Mouse (Mus musculus) right cerebral cortex, adult 2 months (tissue): ENCODE results near the gene Runx1.
A peak's percentile ranks its signal among the peaks of the same experiment; 100 is the strongest.

ENCODE experiments used
- DNase-seq, 2 experiments: peaks; one replicate each; pipeline ENCODE4 v3.0.0; 2021 to 2022; ENCODE audit warnings: low spot score in 2 of 2

The Runx1 gene

GRCm38 (mm10) chr16:92793741-92794140 is 32.2 kb downstream of the Runx1 start:
- DNase-seq, result no peak

GRCm38 (mm10) chr16:92792905-92793304 is 33.0 kb downstream of the Runx1 start:
- no peak for DNase-seq

GRCm38 (mm10) chr16:92790601-92791000 is 35.3 kb downstream of the Runx1 start:
- DNase-seq, result no peak

GRCm38 (mm10) chr16:92789840-92790239 is 36.1 kb downstream of the Runx1 start:
- no peak for DNase-seq

GRCm38 (mm10) chr16:92788446-92788845 is 37.5 kb downstream of the Runx1 start:
- DNase-seq, result peak; percentile 16

- no peak for DNase-seq
Measured at GRCm38 (mm10) chr16:92786883-92787321, 39.0 kb downstream of the Runx1 start.

GRCm38 (mm10) chr16:92786276-92786882 is 39.6 kb downstream of the Runx1 start:
- DNase-seq, result no peak

- no peak for DNase-seq
Measured at GRCm38 (mm10) chr16:92783651-92784131, 42.3 kb downstream of the Runx1 start.

- no peak for DNase-seq
Measured at GRCm38 (mm10) chr16:92782408-92782807, 43.5 kb downstream of the Runx1 start.

GRCm38 (mm10) chr16:92779896-92780435 is 46.0 kb downstream of the Runx1 start:
- DNase-seq, result no peak

DNA sequence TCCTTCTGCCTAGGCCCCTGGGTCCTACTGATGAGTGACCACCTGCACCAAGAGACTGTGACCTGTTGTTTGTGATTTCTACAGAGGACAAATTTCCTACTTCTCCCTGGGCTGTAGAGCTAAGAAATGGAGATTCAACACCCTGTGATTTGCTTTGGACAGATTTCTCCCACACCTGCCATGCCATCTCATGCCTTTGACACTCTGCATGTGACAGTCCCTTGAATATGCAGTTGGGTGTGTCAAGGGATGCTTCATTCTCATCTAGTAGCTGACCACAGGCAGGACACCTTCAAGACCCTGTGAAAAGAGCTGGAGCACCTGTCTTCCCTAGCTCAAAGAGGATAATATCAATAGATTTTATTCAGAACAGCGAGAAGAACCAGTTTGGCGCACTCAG is 46.8 kb downstream of the Runx1 start:
- DNase-seq, result no peak

DNA sequence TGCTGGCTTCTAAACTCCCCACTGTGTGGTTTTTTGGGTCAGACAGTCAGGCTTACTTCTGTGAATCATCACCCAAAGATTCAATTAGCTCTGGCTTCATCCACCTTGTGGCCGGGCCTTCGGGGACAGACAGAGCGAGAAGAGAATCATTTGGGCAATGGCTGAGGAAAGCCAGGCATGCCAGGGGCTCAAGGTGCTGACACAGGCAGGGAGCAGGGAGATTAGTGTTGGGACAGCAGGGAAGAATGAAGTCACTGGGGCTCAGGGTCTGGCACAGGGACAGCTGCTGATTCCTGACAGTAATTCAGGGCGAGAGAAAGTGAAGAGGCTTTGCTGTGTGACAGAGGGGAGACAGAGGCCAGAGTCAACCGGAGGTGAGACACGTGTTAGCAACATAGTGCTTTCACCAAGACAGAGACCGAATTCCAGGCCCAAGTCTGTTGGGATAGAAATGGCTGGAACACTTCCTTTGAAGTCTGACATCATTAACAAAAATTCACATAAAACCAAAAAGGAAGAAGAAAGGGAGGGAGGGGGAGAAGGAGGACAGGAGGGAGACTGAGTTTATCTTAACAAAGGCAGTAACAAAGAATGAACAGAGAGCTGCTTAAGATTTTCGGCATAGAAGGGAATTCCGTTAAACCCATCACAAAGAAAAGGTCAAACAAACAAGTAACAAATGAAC is 47.7 kb downstream of the Runx1 start:
- no peak for DNase-seq

DNA sequence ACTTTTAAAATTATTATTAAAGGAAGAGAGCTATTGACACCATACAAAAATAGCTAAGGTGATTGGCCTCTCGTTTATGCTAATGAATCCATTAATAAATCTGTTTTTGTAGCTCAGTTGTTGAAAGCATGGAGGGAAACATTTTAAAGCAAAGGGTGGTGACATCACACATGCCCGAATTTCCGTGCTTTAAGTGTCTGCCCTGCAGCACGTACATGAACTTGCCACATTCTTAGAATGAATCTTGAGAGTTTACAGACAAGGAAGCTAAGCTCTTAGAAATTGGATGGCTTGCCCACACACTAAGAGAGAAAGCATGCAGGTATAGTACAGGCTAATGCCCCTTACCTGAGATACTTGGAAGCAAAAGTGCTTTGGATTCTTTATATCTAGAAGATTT is 58.1 kb downstream of the Runx1 start:
- no peak for DNase-seq

GRCm38 (mm10) chr16:92767423-92767822 is 58.5 kb downstream of the Runx1 start:
- DNase-seq, result no peak

GRCm38 (mm10) chr16:92764741-92765396 is 61.1 kb downstream of the Runx1 start:
- no peak for DNase-seq

GRCm38 (mm10) chr16:92763666-92764065 is 62.3 kb downstream of the Runx1 start:
- DNase-seq, result no peak

DNA sequence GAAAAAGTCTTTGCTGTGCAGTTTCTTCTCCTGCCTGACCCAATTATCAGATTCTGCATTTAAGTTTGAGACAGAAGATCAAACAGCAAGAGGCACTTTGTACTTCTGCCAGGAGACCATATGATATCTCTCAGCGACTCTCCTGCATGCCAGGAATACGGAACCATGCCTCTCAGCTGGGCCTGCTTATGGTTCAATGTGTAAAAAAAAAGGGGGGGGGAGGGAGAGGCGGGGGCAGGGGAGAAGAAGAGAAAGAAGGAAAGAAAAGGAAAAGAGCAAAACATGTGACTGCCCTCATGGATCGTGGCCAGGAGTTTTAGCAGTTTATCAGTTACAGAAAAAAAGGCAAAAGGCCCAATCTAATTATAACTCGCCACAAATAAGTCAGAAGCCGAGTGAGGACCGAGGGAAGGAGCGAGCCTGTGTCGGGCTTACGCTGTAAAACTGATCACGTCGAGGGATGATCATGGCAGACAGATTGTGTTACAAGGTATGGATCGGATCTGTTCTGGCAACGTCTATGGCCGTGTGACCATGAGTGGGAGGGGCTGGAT is 63.9 kb downstream of the Runx1 start:
- DNase-seq, result no peak

DNA sequence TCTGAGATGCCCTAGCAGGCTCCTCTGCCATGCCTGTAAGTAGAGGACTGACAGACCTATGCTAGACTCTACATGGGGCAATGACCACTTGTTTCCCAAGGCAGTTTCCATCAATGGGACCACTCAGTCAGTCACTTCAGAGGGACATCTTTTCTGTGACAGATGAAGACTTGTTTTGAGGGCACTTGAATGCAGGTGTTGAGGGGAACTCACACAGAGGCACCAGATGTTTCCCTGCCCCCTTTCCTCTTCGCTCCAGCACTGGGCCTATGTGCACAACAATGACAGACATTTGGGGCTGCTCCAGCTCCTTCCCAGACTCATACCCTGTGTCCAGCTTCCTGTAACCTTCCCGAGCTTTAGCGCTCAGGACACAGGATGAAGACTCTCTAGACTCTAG is 65.9 kb downstream of the Runx1 start:
- DNase-seq, result no peak

GRCm38 (mm10) chr16:92757564-92757963 is 68.4 kb downstream of the Runx1 start:
- no peak for DNase-seq

DNA sequence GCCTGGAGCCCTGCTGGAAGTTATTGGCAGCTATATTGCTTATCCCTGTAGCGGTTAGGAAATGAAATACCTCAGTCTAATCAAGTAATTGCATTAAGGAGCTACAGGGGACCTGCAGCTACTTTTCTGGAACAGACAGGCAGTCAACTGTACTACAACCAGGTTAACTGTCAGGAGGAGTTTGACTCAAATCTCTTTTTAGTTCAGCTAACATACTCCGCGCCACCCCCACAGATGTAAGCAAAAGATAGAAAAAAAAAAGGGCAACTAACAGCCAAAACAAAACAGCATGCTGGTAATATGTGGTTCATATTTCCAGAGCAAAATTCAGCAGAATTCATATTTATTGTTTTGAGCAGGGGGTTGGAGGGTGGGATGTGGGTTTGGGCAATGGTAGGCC is 72.0 kb downstream of the Runx1 start:
- DNase-seq, result no peak

DNA sequence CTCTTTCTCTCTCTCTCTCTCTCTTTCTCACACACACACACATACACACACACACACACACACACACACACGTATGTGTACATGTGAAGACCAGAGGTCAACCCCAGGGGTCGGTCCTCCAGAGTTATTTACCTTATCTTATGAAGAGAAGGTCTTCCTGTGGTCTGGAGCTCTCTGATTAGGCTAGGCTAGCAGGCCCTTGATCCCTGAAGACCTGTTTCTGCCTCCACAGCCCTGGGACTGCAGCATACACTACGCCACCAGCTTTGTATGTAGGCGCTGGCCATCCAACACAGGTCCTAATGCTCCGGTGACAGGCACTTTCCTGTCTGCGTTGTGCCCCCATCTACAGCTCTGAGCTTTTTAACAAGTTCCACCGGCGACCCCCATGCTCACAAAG is 72.8 kb downstream of the Runx1 start:
- DNase-seq, result no peak

- DNase-seq, result no peak
Measured at GRCm38 (mm10) chr16:92748272-92748671, 77.7 kb downstream of the Runx1 start.
